Mouse (Mus musculus): ENCODE measurements around the gene Msmo1.

Msmo1 gene

DNA sequence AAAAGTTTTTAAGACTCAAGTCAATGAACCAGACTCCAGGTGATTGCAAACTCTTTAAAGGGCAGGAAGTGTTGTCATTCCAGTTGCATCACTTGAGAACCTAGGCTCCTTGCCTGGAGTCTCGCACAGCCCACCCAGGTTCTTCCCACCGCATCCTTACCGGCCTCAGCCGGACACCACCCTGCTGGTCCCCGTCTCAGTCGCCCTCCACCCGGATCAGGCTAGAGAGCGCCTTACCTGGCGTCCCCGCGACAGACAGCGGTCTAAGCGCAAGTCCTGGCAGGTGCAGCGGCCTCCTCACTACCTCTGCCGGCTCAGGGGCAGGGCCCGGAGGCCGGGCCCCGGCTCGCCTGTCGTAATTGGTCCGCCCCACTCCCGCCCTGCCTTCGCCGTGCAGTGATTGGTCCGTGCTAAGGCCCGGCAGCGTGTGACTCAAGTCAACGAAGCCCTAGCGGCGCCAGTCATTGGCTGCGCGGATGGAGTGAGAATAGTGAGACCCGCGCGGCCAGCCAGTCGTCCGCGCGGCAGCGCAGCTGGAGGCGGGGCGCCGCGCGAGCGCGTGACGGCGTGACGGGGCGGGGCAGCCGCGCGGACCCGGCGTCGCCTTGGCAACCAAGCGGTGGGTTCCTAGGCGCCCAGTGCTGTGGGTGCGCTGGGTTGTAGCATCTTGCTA is at the start of gene Msmo1:
Gene Msmo1 (minus strand): TSS at position 522 of the 673 bp plus-strand sequence.
- peak; percentile 98 for DNase-seq

DNA sequence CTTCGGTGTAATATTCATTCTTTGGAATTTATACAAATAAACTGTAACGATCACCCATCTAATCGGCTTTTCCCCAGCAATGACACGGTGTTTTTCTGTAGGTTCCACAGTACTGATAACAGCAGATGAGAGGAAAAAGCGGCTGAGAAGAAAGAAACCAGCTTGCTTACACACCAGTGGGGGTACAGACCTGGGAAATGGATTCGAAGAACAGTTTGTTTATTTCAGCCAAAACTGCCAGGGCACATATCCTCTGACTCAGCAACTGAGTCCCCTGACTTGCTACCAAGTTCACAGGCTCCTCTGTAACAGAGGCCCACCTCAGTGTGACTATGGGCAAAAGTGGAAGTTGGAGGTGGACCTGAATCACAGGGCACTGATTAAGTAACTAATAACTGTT is 48.4 kb upstream of the Msmo1 start:
- DNase-seq, result no peak

DNA sequence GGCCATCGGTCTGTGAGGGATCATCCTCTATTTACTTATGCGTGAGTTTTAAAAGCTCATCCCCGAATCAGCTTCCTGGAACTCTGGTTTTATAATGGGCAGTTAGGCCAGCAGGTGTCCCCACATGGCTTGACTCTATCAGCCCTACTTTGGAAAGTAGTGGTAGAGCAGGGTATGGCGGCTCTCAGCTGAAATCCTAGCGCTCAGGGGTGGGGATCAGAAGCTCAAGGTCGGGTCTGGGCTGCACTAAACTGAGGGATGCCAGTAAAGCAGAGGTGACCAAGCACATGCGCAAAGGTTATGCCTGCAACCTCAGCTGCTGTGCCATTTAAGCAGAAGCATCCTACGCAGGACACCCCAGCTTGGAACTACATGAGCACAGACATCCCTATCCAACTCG is 44.3 kb upstream of the Msmo1 start:
- peak in 1 of 2 experiments; percentile 9 for DNase-seq

DNA sequence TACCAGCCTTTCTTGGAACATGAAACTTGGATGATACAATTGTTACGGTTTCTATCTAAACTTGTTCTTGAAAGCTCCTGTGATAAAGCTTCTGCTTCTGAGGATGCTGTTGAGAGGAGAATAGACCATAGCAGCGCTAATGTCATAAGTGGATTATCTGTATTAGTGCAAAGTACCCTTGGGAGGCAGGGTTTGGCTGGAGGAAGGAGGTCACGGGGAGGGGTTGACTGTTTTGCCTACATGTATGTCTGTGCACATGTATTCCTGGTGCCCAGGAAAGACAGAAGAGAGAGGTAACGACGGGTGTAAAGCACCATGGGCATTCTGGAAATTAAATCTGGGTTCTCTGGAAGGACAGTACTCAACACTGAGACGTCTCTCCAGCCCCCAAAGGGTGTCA is 40.5 kb upstream of the Msmo1 start:
- no peak for DNase-seq

DNA sequence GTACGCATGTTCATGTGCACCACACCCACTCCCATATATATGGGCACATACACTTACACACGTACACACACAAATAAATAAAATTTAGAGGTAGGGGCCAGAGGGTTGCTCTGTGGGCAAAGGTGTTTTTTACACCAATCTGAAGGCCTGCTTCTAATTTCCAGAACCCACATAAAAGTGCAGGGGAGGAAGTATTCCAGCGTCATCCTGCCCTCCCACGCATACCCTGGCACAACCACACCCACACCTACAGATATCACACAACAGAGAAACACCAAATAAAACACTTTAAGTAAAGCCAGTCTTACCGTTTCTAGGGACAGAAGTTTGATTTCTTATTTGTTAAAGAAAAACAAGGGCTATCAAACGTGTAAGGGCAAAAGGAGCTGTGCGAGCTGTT is 37.2 kb upstream of the Msmo1 start:
- DNase-seq, result no peak

DNA sequence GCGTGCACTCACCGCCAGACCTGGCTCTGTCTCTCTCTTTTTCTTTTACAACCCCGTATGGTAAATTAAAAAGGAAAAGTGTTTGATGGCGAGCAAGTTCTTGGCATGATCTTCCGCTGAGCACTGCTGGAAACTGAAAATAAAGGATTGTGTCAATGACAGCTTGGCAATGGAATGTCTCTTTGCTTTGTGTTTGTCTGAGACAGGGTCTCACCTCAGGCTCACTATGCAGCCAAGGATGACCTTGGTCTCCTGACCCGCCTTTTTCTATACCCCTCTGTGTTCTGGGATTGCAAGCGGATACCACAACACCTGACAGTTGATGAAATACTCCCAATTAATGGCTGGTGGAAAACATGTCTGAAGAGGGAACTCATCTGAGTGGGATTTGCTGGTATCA is 36.0 kb upstream of the Msmo1 start:
- DNase-seq, result no peak

DNA sequence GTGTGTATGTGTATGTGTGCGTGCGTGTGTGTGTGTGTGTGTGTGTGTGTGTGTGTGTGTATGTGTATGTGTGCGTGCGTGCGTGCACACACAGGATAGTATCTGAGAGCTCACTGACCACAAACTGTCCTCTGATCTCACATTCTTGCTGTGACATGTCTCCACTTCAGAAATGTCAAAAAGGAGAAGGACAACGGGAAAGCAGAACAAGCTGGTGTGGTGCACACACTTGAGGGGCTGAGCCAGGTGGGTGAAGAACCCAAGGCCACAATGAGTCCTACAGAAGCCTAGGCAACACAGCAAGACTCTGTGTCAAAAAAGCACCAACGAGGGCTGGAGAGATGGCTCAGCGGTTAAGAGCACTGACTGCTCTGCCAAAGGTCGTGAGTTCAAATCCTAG is 35.1 kb upstream of the Msmo1 start:
- DNase-seq, result no peak

DNA sequence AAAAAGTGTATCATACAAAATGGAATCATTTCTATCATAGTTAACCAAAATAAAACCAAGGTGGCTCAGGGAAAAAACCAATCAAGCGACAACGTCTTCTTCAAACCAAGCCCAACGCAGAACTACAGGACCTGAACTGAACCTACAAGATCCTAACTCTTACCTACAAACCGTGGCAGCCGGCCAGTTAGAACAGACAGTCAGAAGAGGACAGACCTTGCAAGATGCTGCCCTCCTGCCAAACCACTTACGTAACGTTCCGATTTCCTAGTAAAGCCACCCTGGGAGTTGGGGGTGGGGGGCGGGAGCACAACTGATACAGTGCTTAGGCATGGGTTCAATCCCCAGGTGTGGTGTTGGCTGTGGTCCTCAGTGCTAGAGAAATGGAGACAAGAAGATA is 33.5 kb upstream of the Msmo1 start:
- peak; percentile 50 to 68 for DNase-seq

DNA sequence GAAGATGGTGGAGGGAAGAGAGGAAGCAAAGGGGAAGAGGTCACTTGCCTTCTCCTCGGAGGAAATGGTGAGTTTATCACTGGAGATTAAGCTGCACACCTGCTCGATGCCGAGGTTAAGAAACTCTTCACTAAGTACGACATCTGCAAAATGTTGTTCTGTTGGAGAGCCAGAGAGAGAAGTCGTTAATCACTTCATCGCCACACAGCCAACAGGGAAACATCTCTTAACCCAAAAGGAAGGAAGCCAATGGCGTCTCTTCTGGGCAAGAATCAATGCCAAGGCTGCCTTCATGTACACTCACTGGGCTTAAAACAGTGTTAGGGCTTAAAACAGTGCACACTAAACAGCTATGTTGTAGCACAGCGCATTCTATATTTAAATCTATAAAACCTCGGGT is 30.5 kb upstream of the Msmo1 start:
- no peak for DNase-seq

DNA sequence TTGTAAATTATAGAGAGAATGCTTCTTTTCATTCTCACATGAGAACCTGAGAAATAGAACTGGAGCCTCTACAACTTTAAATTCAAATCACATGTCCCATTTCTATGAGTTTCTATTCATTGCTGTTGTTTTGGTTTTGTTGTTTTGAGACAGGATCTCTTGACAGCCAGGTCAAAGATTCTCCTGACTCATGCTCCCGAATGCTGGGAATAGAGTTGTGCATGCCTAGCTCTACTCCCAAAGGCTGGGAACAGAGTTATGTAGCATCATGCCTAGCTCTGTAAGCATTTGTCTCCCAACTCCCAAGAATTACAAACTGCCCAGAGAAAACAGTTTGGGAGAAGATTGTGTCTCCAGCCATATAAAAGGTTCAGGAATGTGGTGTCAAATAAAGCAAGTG is 29.2 kb upstream of the Msmo1 start:
- no peak for DNase-seq

DNA sequence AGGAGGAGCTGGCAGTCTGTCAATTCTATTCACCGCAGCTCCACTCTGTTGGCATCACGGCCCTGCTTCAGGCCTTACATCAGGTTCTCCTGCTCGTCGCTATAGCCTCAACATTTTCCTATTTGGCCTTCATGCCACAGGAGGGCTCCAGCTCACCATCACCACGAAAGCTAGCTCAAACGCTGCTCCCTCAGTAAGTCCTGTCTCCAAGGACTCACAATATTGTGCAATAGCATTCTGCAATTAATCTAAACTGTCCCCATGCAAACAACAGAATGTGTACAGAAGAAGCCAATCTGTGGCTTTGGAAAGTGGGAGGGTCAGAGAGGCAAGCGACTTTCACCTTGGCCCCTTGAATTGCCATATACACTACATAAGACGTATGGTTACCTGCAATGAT is 27.8 kb upstream of the Msmo1 start:
- no peak for DNase-seq

DNA sequence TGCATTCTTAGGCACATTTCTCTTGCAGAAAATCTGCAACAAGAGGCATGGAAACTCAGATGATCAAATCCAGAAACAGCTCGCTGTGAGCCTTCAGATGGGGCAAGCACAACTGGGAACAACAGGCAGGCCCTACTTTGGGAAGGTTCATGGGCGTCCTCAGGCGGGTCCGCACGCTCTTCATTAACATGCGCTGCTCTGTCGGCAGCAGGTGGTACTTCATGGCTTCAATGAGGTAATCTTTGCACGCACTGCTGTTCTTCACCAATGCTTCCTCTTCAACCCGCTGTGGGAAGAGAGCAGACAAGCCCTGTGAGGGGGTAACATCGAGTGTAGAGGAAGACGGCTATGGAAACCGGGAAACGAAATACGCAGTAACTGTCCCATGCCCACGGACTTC is 24.4 kb upstream of the Msmo1 start:
- no peak for DNase-seq

DNA sequence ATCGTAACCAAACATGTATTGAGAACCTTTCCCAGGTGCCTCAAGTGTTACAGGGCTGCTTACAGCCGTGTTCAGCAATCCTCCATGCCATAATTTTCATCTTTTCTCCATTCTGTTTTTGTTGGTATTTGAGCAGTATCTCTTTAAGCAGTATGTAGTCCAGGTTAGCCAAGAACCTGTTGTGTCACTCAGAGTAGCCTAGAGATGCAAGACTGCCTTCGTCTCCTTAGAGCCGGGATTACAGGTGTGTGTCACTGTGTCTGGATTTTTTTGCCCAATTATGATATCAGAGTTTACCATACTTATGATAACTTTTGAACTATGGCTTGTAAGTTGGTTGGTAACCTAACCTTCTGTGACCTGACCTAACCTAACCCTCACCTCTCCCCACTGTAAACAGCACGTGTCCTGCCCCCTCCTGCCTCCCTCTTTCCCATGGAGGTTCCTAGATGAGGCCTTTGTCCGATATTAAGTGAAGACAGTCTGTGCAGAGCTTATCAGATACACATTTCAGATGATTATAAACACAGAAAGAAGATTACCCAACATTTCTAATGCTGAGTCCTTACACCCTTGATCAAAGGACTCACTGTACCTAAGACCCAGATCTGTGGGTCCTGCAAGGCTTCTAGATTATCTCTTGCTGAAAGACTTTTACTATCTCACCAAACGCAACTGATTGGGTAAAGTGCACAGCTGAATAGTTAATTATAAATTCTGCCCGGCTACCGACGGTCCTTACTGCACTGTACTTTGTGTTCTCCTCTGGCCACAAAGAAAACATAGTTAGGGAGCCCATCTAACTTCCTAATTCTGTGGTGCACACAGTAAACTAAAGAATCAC is 12.8 kb upstream of the Msmo1 start:
- DNase-seq, result peak in 1 of 2 experiments; percentile 16

DNA sequence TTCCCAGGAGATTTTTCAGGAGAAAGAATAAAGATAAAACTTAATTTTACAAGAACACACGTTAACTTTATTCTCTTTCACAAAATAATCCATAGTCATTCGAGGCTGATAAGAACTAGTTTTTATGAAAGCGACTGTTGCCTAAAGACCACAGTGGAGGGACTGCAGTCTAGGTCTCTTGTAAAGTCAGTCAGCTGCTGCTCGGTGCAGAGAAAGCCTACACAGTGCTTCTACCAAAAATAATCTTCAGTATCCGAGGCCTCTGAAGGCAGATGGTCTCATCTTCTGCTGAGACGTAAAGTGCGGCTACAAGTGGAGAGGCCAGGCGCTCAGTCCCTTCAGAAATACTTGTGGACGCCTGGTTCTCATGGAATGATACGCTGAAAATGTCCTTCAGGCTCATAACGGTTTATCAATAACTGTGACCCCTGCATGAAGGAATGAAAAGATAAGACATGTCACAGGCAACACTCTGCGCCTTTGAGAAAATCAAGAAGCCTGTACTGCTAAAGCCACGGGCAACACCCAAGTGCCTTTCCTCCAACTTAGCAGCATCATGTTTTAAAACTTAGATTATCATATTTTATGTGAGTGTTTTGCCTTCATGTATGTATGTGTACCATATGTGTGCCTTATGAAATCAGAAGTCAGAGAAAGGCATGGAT is 7.1 kb upstream of the Msmo1 start:
- DNase-seq, result no peak

DNA sequence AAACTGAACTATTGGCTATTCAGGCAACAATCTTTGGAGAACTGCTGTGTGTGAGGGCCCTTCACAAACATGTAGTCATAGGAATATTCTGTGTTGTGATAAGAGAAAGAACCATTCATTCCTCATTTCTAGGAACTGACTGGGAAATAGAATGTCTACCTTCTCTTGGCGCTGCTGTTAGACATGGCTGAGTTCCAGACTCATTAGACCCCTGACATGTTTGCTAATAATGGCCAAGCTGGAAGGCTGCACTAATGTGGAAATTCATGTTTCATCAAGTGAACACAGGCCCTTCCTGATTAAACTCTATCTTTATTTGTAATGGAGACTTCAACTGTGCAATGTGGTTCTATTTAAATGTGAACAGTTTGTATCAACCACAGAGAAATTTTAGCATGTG is 5.3 kb upstream of the Msmo1 start:
- DNase-seq, result no peak

DNA sequence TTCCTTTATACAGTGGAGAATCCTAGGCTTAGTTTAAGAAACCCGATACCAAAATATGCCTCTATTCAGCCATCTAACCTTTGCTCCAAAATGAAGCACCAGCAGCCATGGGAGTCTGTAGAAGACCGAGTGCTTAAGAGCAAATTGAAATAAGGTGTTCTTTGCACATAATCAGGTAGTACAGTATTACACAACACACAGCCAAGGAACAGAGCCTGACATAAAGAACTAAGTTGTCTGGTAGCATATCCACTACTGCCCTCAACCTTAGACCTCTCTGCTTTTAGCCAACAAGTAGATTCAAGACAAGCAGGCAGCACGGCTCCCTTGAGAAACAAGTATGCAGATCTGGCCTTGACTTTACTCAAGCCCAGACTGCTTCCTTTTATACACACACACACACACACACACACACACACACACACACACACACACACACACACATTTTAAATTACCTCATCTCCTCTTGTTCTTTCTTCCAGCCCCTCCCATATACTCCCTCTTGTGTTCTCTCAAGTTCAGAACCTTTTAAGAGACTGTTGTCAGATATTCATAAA is 3.3 kb upstream of the Msmo1 start:
- DNase-seq, result no peak

DNA sequence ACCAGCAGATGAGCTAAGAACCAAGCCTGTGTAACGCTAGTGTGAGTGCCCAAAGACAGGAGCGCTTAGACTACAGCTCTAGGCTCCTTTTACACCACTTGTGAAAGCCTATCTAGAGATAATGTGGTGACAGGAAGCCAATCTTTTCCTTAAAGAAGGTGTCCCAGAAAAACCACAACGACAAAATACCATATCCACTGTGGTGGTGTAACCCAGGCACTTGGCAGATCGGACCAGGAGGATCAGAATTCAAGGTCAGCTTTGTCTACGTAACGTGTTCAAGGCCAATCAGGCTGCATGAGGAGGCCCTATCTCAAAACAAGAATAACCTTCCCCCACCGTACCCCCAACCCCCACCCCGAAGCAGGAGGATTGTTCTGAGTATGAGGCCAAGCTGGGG is 1.6 kb upstream of the Msmo1 start:
- no peak for DNase-seq

DNA sequence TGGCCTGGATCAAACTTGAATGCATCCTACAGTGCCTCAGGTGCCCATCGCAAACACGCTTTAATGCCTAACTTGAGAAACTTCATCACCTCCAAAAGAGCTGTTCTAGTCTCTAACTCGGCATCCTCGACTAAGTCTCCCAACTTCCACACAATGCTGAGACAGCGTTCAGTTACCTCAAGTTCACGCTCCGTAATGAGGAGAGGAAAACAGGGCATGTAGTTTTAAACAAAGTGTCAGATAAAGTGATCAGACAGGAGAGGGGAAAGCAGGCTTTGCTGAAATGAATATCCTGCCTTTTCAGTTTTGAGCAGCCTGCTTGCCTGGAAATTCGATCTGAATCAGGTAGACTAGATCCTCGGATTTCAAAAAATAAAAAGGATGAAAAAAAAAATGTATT is 996 bp downstream of the Msmo1 start:
- no peak for DNase-seq

DNA sequence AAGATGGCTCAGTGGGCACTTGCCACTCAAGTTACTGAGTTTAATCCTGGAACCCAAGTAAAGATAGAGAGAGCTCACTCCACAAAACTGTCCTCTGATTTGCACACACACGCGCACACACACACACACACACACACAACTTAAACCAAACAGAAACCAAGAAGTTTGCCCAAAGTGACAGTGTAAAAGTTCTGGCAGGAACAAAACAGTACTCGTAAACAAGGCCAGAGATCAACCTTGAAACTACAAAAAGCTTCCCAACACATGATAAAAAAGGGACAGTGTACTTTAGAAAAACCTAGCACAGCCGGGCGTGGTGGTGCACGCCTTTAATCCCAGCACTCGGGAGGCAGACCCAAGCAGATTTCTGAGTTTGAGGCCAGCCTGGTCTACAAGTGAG is 5.4 kb downstream of the Msmo1 start:
- DNase-seq, result no peak

DNA sequence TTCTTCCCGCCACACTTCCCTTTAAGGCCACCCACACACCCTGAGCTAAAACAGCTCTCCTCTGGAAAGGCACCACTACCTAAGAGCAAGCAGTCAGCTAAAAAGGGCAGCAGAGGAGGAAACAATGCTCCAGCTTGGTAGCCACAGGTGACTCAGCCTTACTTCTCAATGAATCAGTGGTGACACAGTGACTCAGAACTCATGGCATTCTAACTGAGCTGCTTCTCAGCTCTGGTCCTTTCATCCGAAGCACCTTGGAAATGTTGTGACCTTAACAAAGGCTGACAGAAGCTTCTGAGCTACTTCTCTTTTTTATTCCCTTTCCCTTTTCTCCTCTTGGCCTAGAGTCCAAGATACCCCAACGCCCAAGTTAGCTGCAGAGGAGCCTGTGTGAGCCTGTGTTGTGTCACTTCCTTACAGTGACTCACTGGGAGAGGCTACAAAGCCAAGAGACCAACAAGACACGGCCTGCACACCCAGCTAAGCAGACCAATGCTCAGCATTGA is 7.3 kb downstream of the Msmo1 start:
- DNase-seq, result no peak

DNA sequence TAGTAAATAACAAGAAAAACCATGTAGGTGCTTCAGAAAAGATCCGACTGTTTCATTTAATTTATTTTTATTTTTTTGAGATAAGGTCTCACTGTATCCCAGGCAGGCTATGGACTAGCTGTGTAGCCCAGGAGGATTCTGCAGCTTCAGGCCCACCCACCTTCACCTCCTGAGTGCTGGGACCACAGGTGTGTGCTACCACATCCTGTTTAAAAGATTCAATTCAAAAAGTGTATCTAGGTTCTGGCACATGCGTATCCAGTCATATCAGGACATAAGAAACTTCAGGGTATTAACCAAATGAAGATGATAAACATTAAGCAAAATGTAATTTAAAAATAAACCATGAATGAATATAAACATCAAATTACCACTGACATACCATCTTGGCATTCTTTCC is 10.4 kb downstream of the Msmo1 start:
- DNase-seq, result no peak

DNA sequence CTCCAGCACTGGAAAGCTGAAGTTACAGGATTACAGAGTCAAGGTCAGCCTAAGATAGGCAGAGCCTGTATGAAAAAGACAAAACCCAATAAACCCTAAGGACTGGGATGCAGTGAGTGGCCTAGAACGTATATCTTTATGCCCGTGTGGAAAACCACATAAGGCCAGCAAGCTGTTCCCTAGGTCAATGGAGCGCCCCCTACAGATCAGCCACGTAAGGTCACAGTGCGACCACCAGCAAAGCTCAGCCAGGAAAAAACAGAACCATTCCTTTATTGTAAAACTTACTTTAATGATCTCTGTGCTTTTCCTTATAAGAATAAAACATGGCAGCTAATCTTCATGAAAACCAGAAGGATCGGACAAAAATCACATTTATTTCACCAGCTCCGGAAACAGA is 15.7 kb downstream of the Msmo1 start:
- DNase-seq, result no peak

DNA sequence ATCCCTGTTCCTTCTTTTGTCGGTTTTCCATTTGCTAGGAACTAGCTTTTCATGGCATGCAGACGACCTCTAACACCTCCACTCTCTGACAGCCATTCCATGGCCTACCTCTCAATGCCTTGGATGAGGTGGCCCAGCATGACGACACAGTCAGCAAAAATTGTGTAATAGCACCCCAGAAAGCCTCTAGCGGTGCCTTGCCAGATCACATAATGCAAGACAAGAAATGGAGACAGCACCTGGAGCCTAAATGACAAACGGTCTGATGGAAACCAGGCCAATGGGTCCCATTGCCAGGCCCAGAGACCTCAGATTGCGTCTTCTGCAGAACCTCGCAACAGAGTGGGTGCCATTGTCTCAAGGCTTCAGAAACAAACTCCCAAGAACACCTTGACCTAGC is 21.1 kb downstream of the Msmo1 start:
- no peak for DNase-seq

DNA sequence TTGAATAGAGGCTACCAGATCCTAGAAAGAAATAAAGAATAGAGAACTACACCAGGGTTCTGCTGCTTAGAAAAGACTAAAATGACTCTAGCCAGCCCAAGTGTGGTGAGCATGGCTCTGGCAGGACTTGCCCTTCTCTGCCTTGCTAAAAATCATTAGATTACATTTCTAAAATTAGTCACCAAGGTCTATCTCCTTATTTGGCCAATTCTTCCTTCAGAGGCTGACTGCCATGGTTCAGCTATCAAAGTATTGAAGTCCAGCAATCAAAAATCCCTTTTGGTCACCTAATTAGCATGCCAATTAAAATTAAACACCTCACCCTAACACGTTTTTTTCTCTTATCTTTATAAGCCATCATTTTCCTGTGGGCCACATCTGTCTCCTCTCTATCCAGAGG is 22.0 kb downstream of the Msmo1 start:
- no peak for DNase-seq

Data from kidney, adult 8-10 months (tissue).